Mouse (Mus musculus) erythroblast, embryonic 14.5 days (primary cell): ENCODE measurements around the gene Stard5.

ENCODE experiments used
- GATA1 ChIP-seq: IDR thresholded peaks from 2 replicates; pipeline ENCODE4 v1.6.1; 2012; ENCODE audit warnings: low read length, inconsistent platforms, mixed read lengths
- TAL1 ChIP-seq: IDR thresholded peaks from 3 replicates; pipeline ENCODE4 v1.6.1; 2012; ENCODE audit warnings: low read length, inconsistent platforms, mixed read lengths

DNA sequence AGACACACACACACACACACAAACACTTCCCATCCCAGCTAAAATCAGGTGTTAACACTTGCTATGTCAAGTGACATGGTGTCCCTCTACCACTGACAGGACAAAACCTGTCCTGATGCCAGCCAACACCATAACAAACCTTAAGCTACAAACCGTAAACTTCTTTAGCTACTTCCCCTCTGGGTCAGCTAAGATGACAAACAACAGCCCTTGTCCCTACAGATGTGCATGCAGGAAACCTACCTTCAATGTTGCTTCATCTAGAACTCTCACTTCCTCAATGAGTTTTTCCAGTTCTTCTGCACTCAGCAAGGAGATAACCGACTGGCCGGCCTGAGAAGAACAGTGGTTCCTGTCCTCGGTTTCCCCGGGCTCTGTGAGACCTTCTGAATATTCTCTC lies 18.9 kb downstream of the Stard5 start:
- no peak for TF ChIP-seq GATA1
- TF ChIP-seq TAL1 = no peak
